Mouse (Mus musculus) cerebellum, postnatal 4 days (tissue): ENCODE measurements around the gene Elp1.
A peak's percentile ranks its signal among the peaks of the same experiment; 100 is the strongest.

Source experiments
- DNase-seq, 2 experiments: peaks; one replicate each; pipeline ENCODE4 v3.0.0; 2022; ENCODE audit warnings: low spot score in 2 of 2, mixed read lengths in 1 of 2

Gene Elp1

DNA sequence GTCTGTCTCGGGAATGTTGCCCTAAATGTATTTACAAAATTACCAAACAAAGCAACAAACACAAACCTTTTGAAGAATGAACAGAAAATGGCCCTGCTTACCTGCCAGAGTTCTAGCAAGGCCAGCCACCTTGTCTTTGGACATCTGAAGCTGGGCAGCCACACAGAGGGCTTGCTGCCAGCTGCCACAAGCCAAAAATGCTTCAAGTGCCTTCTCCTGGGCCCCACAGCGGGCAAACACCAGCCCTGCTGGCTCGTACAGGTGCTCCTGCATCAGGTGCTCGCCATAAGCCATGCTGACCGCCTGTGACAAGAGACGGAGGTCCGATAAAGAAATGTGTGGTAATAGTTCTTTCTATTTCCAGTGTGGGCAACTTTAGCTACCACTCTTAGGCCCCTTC, 33.2 kb downstream of the Elp1 start:
- DNase-seq = no peak

DNA sequence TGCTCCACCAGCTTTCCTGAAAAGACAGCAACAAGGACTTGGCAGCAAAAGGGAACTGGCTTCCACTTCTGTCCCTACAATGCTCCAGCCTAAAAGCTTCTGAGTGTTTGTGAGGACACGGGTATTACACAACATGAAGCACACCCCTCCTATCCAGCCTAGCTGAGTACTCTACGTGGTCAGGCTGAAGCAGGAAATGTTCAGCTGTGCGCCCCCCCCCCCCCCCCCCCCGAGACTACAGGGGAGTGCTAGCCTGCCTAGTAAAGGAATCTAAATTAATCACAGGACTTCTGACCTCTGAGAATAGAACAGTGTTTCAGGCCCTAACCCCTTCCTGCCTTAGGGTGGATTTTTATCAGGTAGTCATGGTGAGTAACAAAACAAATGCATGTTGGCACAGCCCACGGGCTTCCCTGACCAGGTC, 34.3 kb downstream of the Elp1 start:
- no peak for DNase-seq

DNA sequence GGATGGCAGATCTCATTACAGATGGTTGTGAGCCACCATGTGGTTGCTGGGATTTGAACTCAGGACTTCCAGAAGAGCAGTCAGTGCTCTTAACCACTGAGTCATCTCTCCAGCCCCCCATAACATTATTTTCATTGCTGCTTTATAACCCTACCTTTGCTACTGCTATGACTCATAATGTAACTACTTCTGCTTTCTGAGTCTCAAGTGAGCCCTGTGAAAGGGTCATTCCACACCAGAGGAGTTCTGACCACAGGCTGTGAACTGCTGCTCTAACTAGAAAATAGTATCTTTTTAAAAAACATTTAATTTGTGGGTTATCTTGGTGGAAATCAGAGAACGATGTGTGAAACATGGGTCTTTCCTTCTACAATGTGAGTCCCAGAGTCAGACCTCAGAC, 44.4 kb downstream of the Elp1 start:
- DNase-seq = no peak

DNA sequence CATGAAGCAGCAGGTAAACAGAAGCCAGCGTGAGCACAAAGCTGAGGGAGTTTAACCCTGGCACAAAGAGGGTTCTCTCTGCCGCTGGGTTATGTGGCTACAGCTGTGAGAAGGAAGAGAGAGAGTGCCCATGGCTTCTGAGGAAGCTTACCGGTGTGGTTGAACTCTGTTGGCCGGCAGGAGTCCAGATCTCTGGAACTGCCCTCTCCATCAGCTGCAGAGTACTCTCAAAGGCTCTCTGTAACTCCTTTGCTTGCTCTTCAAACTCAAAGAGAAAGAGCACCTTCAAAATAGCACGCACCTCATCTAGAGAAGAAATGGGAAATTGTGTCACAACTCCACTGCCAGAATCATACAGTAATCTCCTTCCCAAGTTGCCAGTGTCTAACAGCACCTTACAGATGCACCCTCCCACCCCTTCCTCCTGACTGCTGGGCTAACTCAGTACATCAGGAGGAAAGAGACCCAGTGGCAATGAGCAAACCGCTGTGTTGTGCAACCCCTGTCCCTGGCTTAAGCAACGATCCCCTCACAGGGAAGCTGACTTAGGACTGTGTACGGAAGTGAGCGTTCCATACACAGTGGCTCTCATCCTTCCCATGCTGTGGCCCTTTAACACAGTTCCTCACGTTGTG, 45.0 kb downstream of the Elp1 start:
- DNase-seq = no peak

DNA sequence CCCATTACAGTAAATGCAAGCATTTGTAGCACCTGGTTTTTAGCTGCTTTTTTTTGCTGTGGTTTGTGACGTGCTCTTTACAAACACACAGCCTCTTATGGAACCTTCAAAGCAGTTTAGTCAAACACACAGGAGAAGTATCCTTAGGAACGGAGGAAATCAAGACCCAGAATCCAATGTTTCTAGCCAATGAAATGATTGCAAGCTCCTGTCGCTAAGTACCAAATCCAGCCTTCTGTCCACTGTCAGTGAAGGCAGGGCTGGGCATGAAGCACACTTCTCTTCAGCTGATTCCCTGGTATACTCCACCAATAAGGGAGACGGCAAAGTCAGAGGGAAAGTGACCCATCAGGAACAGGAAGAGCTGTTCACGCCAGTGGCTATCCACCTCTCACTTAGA, 46.1 kb downstream of the Elp1 start:
- no peak for DNase-seq

DNA sequence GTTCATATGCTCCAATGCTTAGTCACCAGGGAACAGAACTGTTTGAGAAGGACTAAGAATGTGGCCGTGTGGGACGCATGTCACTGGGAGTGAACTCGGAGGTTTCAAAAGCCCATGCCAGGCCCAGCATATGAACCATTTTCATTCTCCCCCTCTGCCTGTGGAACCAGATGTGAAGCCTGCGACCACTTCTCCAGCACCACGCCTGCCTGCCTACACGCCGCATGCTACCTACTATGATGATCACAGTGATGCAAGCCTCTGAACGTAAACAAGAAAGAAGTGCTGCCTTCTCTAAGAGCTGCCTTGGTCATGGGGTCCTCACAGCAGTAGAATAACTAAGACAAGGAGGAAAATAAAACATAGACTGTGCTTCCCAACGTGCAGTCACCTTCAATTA, 54.7 kb downstream of the Elp1 start:
- no peak for DNase-seq

DNA sequence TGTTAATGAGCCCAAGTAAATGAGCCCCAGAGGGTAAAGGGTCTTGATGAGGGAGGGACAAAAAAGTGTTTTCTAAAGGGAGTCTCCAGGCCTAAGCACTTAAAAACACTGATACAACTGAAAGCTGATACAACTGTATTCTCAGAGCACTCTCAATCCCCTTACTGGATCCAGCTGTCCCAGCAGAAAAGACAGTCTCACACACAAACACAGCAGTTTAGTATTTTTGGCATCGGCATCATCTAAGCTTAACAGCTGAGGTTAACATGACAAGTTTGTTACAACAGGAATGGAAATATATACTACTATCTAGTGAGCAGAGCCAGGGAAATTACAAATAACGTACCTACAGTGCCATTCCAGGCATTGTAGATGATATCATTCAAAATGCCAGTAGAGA, 55.8 kb downstream of the Elp1 start:
- DNase-seq = no peak

DNA sequence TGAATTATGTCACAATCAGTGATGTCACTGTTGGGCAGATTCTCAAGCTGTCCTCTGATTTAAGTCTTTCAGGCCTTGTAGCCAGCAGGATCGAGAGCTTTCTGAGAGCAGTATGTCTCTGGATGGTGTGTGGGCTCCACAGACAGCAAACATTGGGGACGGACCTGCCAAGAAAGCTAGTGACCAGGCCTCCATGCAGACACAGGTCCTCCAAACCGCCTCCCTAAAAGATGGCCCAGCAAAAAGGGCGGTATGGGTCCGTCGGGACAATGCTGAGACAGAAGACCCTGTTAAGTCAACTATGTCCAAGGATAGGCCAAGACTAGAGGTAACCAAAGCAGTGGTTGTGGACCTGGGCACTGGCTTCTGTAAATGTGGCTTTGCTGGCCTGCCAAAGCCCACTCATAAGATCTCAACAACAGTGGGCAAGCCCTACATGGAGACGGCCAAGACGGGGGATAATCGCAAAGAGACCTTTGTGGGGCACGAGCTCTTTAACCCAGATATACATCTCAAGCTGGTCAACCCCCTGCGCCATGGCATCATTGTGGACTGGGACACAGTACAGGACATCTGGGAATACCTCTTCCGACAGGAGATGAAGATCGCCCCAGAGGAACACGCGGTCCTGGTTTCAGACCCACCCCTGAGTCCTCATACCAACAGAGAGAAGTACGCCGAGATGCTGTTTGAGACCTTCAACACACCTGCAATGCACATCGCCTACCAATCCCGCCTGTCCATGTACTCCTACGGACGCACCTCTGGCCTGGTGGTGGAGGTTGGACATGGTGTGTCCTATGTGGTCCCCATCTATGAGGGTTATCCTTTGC, 58.6 kb downstream of the Elp1 start, which contains the start of gene Actl7a:
TSS of gene Actl7a (plus strand) at position 51 of the 833 bp plus-strand sequence.
- DNase-seq = no peak

DNA sequence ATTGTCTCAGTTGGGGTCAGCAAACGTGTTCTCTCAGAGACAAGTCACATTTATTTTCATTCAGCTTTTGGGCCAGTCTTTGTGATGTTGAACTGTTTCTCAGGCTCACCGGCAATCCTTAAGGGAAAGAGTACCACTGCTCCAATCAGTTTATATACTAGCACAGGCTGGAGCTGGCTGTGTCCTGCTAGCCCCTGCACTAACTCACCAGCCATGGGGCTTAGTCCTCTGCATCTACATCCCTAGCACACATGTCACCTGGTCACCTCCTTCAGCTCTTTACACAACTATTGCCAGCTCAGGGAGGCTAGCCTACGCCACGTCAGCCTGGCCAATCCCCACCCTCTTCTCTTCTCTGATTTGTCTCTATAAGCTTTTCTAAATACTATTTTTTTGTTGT, 59.4 kb downstream of the Elp1 start:
- no peak for DNase-seq

DNA sequence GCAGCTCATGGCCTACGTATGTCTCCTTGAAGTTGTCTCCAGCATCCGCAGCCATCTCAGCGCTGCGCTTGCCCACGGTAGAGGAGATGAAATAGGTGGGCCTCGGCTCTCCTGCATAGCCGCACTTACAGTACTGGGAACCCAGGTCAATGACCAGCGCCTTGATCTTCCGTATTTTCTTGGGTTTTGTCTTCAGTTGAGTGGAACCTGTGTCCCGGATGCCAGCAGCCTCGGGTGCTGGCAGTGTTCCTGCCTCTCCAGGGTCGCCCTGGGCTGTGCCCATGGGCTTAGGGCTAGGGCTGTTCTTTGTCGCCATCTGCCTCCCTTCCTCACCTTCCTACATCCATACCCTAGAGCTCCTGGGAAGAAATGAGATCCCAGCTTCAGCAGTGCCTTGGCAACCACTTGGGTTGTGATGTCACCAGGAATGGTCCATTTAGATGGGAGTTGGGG, 61.1 kb downstream of the Elp1 start, which contains the start of gene Actl7b:
TSS of gene Actl7b (minus strand) at position 403 of the 453 bp plus-strand sequence.
- no peak for DNase-seq

DNA sequence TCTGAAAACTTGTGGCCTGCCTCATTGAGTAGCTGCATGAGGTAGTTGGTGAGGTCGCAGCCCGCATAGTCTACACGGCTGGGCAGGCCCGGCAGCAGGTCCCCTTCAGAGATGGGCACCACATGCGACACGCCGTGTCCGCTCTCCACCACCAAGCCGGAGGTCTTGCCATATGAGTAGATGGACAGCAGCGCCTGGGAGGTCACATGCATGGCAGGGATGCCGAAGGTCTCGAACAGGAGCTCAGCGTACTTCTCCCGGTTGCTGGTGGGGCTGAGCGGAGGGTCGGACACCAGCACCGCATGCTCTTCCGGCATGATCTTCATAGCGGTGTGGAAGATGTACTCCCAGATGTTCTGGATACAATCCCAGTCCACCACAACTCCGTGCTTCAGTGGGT, 61.5 kb downstream of the Elp1 start:
- DNase-seq = no peak

DNA sequence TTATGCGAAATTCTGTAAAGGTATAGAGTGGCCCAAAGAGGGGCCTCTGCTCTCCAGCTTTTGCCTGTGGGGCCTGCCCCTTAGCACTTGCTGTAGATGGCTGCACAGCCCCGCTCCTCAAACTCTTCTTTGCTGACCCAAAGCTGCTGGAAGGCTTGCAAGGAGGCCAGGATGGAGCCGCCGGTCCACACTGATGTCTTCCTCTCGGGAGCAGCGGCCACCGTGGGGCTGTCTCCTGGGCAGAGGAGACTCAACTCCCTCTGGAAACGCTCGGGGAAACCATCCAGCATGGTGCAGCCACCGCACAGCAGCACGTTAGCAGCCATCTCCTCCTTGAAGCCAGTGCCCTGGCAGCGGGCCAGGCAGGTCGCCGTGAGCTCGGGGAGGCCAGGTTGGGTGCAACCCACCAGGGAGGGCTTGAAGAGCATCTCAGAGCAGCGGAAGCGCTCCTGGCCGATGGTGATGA, 62.1 kb downstream of the Elp1 start, which contains the start of gene Gm26657:
TSS of gene Gm26657 (plus strand) at position 51 of the 466 bp plus-strand sequence.
- no peak for DNase-seq

DNA sequence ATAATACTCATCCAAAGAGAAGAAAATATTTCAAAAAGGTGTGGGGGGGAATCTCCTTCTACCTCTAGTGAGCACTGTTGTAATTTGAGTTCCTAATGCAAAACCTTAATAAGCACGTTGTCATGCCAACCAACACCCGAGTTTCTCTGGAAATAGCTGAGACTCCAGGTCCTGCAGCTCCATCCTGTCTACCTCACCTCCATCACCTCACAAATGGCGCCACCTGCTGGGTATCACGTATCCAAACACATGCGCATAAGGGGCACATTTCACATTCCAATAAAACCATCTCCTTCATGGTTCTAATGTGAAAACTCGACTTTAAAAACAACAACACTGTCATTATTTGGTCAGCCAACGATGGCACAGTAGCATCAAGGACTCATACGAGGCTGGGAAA, 76.3 kb downstream of the Elp1 start:
- no peak for DNase-seq

DNA sequence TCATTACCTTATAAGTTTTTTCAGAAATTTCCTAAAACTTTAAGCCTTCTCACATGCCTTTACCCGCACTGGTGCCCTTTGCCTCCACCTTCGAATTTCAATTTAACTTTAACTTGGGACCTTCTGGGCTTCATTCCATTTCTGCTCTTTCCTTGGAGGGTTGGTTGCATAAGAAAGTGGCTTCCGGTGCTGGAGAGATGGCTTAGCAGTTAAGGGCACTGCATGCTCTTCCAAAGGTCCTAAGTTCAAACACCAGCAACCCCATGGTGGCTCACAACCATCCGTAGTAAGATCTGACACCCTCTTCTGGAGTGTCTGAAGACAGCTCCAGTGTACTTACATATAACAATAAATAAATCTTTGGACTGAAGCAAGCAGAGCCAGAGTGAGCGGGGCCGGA, 78.9 kb downstream of the Elp1 start:
- DNase-seq = no peak

DNA sequence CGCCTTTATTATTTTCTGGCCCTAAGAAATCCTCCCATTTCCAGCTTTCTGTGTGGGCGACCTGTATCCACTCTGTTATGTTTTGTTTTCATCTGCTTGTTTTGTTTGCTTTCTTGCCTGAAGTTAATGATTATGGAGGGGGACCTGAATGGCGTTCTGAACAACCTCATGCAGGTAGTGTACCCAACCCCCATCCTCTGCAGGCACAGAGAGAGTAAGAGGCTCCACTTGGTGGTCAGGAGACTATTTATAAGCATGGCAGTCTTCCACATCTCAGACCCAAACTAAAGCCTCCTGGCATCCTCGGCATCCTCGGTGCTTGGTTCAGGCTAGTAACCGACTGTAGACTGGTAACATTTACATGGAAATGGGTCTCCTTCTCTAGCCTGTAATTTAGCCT, 79.8 kb downstream of the Elp1 start:
- DNase-seq = no peak

DNA sequence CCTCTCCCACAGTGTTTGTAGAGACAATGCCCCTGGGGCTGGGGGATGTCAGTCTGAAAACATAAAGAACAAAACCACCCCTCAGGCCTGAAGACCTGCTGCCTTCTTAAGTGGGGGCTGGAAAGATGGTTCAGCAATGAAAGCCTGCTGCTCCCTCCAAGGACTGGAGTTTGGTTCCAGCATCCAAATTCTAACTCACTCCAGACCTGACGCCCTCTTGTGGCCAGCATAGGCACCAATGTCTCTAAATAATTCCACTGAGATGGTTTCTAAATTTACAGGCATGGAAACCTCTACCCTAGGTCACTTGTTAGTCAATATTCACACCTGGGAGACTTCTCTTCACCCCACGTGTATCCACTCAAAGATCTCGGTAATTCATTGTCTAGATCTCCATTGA, 80.7 kb downstream of the Elp1 start:
- DNase-seq = peak in 1 of 2 experiments; percentile 42

DNA sequence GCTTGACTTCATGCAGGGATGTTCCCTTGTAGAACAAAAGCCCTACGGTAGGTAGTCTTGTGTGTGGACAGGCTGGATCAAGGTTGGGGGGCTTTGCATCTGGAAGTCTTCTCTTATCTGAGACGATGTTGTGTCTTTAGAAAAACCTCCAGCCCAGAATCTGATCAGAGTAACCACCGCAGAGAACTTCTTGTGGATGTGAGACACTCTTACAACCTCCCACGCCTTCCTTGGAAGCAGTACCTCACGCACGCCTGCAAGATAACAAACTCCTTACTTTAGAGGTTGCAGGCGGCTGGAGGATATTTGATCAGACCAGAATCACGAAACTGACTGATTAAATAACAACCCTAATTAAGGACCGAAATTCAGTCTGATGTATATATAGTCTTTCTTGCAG, 81.7 kb downstream of the Elp1 start:
- no peak for DNase-seq

DNA sequence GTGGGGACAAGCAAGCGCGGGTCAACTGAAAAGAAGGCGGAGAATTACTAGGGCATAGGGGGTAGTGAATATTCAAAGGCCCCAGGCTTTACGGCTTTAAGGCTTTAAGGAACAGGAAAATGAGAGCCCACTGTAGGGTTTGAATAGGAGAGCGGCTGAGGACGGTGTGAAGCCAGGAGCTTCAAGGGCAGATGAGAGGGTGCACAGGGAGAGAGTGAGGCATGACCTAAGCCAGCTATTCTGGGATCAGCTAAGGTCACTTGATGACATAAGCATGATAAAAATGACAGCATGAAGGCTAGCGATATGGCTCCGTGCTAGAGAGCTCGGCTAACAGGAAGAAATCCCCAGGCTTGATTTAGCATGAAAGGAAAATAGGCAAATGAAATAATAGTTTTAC, 82.7 kb downstream of the Elp1 start:
- no peak for DNase-seq

DNA sequence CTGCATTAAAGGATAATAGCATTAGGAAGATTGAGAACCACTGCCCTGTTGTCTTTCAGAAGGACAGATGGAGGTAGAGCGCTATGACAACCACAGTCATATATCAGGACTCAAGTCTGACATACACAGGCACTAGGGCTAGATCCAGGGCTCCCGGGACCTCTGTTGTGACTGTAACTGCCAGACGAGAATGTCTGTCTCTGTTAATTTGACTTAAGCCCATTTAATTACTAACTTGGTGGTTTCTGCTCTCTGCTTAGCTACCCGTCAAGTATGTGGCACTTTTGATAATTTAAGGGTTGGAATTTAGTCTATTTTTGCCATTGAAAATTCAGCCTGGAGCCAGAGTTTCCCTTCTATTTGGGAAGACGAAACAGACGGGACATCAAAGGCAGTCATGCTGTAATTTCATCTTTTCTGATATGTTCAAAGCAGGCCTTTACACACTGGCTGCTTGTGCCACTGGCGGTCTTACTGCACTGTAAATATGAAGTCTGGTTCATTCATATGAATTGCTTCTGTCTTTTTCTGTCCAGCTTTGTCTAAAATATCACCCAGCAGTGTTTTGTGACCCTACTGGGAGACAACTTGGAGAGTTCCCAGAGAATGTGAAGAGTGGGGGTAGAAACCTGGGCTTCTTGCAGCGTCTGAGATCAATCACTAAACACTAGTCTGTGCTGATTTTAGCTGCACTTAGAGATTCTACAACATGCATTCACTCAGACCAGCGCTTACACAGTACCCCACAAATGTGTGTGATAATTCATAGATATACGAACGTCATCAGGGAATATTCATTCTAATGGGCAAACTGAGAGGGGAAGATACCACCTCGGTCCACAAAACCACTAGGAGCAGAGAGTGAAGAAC, 83.3 kb downstream of the Elp1 start:
- no peak for DNase-seq

DNA sequence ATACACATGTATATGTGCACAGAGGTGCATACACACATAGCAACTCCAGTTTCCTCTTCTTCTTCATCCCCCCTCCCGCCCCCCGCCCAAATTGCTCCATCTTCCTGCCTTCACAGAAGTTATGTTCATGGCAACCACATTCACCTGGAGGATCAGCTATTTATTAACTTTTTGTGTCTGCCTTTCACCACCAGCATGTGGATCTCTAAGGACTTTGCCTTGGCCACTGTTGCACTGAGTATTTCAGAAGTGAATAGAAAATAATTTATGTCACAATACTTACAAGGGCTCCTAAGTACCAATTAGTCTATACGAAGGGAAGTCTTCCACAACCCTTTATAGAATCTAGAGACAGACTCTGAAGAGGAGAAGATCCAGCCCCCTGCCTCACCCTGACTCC, 84.2 kb downstream of the Elp1 start:
- no peak for DNase-seq

DNA sequence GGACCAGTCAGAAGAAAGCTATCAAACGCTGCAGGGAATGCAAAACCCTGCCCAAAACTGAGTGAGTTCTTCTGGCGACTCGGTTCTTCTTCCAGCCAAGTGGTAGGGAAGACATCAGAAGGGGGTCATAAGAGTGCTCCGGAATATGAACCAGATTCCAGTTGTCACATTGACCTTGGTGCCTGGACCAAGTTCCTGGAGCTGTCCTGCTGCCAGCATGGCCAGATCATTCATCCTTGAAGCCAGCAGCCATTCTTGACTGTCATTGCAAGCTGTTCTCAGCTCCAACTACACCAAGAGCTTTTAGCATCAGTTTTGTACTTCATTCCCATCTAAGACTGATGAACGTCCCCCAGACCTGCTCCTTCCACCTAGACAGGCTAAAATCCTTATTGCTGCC, 85.3 kb downstream of the Elp1 start:
- no peak for DNase-seq

DNA sequence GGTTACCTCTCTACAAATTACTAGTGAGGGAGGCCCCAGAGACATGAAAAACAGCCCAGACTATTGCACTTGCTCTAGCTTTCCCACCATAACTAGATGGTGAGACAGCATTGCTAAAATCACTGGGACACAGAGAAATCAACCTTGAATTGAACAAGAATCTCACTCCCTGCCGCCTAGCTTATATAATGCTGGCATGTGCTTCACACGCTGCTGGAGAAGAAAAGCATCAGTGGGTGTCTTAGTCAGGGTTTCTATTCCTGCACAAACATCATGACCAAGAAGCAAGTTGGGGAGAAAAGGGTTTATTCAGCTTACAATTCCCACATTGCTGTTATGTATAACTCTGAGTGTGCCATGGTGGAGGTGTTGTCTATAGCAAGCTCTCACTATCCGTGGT, 89.0 kb downstream of the Elp1 start:
- no peak for DNase-seq
